Mouse (Mus musculus) spleen, adult 18-20 months (tissue): ENCODE data around the gene Ctnnd2.

Experiments
- DNase-seq, 2 experiments: peaks; one replicate each; pipeline ENCODE4 v3.0.0; 2022; ENCODE audit warnings: mixed read lengths in 2 of 2

Ctnnd2 gene

GRCm38 (mm10) chr15:30401111-30401510 is 228.7 kb downstream of the Ctnnd2 start:
- no peak for DNase-seq

GRCm38 (mm10) chr15:30406254-30406653 is 233.9 kb downstream of the Ctnnd2 start:
- no peak for DNase-seq

- DNase-seq: no peak
Measured at GRCm38 (mm10) chr15:30423146-30423545, 250.8 kb downstream of the Ctnnd2 start.

- no peak for DNase-seq
Measured at GRCm38 (mm10) chr15:30424290-30424689, 251.9 kb downstream of the Ctnnd2 start.

GRCm38 (mm10) chr15:30427342-30427741 is 254.9 kb downstream of the Ctnnd2 start:
- peak in 1 of 2 experiments; percentile 12 for DNase-seq

- DNase-seq: no peak
Measured at GRCm38 (mm10) chr15:30439045-30439444, 266.7 kb downstream of the Ctnnd2 start.

- no peak for DNase-seq
Measured at GRCm38 (mm10) chr15:30450765-30451164, 278.4 kb downstream of the Ctnnd2 start.

GRCm38 (mm10) chr15:30451921-30452320 is 279.5 kb downstream of the Ctnnd2 start:
- DNase-seq: no peak

GRCm38 (mm10) chr15:30457541-30458250 is 285.3 kb downstream of the Ctnnd2 start:
- DNase-seq: no peak

- no peak for DNase-seq
Measured at GRCm38 (mm10) chr15:30458671-30459070, 286.3 kb downstream of the Ctnnd2 start.

GRCm38 (mm10) chr15:30460341-30461125 is 288.1 kb downstream of the Ctnnd2 start:
- DNase-seq: no peak

- no peak for DNase-seq
Measured at GRCm38 (mm10) chr15:30462804-30463423, 290.5 kb downstream of the Ctnnd2 start.

GRCm38 (mm10) chr15:30463471-30464047 is 291.2 kb downstream of the Ctnnd2 start:
- DNase-seq: no peak

GRCm38 (mm10) chr15:30466950-30467543 is 294.7 kb downstream of the Ctnnd2 start:
- DNase-seq: no peak

GRCm38 (mm10) chr15:30468773-30469172 is 296.4 kb downstream of the Ctnnd2 start:
- DNase-seq: no peak

- no peak for DNase-seq
Measured at GRCm38 (mm10) chr15:30471280-30471966, 299.0 kb downstream of the Ctnnd2 start.

GRCm38 (mm10) chr15:30480676-30481075 is 308.3 kb downstream of the Ctnnd2 start:
- no peak for DNase-seq

GRCm38 (mm10) chr15:30506476-30506875 is 334.1 kb downstream of the Ctnnd2 start:
- no peak for DNase-seq

- DNase-seq: no peak
Measured at GRCm38 (mm10) chr15:30512467-30512866, 340.1 kb downstream of the Ctnnd2 start.

GRCm38 (mm10) chr15:30513122-30513521 is 340.7 kb downstream of the Ctnnd2 start:
- DNase-seq: no peak

GRCm38 (mm10) chr15:30515425-30515824 is 343.0 kb downstream of the Ctnnd2 start:
- no peak for DNase-seq

GRCm38 (mm10) chr15:30541459-30541858 is 369.1 kb downstream of the Ctnnd2 start:
- no peak for DNase-seq
